Mouse (Mus musculus) thymus, postnatal 0 days (tissue): ENCODE results near the gene Rnf31. TPM values are rescaled to one million over a fixed set of nuclear protein-coding genes. Genes with fewer than 3 reads are reported as not detected.

Experiments
- DNase-seq: peaks from one replicate; pipeline ENCODE4 v3.0.0-alpha.2; 2015; ENCODE audit warnings: low spot score
- polyA plus RNA-seq: library from polyadenylated mRNA; unstranded; fragments of >200 nt; fragmentation: Nextera tagmentation; extraction: Ambion mirVana; gene quantifications from 2 replicates; pipeline ENCODE4 v1.2.1, GENCODE M21; 2015

The Rnf31 gene
- polyA plus RNA-seq, 1 experiment from 2014 or later: 22.6 TPM

DNA sequence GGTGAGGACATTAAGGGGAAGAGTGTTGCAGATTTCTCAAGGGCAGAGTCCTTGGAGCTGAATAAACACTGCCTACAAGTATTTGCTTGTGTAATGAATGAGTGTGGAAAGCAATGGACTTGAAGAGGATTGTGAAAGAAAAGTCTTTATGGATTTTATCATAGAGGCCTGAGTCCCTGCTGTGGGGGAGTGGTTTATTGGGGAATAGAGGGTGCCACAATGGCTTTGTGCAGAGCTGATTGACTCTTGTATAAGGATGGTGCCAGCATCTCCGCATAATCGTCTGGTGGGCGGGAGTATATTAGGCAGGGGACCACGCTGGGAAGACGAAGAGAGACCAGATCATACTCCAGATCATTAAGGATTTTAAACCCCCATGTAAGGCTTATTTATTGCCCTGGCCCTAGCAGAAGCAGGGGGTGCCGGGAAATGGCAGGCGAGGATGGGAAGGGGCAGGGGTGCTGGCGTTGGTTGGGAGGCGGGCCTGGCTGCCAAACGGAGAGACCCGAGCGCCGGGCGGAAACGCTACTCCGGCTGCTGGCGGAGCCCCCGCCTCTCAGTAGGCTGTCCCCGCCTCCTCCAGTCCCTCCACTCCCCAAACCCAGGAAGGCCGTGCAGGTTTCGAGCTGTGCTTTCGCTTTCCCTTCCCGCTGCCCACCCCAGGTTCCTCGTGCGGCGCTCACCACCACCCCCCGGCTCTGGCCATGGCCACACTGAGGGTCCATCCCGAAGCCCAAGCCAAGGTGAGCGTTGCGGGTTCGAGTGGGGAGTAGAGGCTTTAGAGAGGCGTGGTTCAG is 13.4 kb upstream of the Rnf31 start, which contains the start of gene Psme1:
Gene Psme1, plus strand, starts transcription at position 253 of the 797 bp plus-strand sequence.
- DNase-seq: peak; percentile 89

DNA sequence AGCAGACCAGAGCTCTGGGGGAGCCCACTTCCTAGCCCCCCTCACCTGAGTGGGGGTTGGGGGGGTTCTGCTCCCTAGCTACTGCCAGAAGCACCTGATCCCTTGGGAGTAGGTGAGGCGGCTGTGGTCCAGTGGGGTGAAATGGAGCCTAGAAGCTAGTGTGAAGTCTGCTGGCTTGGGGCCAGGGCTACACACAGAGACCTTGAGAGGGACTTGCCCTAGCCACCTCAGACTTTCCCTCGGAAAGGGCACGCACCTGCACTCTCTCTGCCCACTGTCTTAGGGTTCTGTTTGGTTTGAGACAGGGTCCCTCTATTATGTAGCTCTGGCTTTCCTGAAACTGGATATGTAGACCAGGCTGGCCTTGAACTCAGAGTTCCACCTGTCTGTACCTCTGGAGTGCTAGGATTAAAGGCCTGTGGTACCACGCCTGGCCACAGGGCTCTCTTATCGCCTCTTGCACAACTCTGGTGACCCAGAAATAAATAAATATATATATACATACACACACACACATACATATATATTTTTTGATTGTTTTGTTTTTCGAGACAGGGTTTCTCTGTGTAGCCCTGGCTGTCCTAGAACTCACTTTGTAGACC is 12.7 kb upstream of the Rnf31 start:
- peak; percentile 19 for DNase-seq

DNA sequence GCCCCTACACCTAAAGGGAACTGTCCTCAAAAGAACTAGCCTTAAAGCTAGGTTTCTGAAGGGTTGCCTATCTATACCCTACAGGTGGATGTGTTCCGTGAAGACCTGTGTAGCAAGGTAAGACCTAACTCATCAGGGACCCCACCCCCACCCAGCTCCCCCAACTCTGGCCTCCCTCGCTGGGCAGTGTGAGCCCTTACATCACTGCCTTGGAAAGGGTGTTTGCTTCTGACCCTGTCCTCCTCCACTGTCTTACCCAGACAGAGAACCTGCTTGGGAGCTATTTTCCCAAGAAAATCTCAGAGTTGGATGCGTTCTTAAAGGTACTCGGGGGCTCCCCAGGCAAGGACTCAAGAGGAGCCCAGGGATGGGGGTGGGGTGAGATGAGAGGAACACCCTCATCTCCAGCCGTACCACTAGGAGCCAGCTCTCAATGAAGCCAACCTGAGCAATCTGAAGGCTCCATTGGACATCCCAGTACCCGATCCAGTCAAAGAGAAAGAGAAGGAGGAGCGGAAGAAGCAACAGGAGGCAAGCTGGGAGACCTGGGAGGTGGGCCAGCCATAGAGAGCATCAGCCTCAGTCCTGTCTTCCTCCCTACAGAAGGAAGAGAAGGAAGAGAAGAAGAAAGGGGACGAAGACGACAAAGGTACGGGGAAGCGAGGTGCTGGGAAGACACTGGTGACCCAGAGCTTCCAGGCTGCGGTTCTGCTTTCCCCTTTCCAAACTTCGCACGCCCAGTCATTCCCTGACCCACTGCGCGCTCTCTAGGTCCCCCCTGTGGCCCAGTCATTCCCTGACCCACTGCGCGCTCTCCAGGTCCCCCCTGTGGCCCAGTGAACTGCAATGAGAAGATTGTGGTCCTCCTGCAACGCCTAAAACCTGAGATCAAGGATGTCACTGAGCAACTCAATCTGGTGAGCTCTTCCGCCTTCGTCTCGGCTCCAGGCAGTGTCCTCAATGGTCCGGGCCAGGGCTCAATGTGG is 11.7 kb upstream of the Rnf31 start:
- DNase-seq: no peak

DNA sequence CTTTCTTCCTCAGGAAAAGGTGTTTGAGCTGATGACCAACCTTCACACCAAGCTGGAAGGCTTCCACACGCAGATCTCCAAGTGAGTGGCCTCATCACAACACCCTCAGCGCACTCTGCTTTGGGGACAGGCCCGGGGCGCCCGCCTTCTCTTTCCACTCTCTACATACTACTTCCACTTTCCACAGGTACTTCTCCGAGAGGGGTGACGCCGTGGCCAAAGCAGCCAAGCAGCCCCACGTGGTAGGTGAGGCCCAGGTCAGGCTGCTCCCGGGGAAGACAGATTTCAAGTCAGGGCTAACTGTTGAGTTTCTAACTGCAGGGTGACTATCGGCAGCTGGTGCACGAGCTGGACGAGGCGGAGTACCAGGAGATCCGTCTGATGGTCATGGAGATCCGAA is 10.8 kb upstream of the Rnf31 start:
- DNase-seq: no peak

DNA sequence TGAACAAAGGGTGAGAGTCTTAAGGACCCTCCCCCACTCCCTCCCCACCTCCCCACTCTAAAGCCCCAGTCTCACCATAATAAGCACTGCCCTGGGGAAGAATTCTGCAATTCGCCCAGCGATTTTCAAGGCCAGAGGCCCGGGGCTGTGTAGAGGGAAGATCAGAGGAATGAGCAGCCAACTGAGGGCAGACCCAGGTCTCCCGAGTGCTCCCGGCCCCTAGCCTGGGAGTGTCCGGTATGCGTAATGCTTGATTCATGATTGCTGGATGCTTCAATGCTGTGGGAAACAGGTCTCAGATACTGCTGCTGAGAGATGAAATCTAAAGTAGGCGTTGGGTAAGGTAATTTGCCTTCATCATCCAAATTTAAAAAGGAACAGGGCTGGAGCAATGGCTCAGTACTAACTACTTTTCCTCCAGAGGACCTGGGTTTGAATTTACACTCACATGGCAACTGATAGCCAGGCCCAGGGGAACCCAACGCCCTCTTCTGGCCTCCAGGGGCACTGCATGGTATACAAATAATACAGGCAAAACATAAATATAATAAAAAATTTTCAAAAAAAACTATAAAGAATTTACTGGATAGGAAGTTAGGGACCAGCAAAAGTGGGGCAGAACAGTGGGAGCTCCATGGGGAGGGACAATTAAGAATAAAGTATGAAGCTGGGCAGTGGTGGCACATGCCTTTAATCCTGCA is 9.4 kb upstream of the Rnf31 start:
- no peak for DNase-seq

DNA sequence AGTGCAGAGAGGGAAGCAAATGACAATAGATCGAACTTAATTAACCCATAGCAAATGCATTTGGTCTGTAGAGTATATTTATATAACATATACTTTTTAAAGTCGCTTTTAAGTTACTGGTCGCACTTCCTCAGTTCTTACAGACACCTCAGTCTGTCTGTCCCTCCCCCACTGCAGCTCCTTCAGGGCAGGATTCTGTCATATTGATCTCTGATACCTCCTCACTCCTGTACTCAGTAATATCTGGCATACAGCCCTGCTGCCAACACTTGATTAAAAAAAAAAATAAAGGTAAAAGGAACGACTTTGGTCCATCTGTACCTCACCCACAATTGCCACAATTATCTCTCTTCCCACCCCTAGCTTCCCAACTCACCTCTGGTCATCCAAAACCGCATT is 7.2 kb upstream of the Rnf31 start:
- DNase-seq: no peak

DNA sequence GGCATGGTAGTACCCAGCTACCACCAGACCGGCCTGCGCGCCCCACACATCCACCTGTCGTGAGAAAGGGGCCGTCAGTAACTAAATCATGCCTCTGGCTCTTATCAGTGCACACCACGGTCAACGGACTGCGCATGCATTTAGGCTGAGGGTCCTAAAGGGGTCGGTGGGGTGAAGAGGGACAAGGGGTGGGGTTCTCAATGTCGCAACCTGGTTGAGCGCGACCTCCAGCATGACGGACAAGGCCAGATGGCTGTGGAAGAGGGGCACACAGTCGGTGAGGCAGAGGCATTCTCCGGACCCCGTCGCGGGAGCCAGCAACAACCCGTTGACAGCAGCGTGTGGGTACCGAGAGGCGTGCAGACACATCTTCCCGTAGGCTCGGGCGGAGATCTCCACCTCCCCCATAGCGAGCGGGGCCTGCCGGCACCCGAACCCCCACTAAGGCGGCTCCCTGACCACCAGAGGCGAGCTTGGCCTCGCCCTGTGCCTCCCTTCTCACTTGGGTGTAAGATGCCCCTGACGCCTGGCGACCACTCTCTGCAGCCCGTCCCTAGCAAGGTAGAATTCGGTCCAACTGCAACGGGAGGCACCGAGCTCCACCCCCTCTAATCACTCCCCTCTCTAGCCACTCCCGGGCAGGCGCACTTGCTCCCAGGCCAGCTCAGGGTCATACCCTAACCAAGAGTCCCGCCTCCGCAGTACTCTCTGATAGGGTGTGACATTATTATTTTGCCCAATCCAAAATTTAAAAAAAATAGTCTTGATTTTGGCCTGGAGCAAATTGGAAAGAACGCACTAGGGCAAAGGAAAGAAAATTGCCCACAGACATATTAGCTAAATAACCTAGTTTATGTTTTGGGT is 6.6 kb upstream of the Rnf31 start, which contains the start of gene Emc9:
Gene Emc9, minus strand, starts transcription at position 601 of the 864 bp plus-strand sequence.
- peak; percentile 15 for DNase-seq

DNA sequence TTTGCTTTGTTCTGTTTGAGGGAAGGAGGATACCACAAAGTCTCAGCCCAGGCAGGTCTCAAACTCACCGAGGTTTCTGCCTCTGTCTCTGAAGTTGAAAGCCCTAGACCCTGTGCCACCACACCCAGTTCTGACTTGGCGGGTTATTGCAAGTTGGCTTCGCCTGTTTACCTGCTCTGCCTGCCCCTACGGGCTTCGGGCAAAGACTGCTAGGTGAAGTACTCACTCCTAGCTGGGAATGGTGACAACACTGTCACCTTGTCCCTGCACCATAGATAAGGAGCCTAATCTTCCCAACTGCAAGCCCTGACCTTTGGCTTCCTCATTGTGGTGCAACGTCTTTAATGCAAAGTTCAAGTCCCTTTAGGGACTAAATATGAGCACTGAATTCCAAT is 5.9 kb upstream of the Rnf31 start:
- peak; percentile 22 for DNase-seq

DNA sequence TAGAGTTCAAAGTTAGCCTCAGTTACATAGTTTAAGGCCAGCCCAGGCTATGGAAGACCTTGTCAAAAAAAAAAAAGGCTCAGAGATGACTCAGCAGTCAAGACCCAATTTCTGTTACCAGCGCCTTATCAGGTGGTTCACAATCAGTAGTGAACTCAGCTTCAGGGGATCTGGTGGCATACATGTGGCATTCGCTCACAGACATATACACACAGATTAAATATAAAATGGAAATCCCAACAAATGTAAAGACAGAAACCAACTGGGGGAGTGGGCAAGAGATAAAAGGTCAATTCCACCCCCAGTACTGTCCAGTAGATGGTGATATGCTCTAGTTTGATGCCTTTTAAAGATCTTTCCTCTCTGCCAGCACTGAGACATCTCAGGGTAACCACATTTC is 5.4 kb upstream of the Rnf31 start:
- DNase-seq: no peak

DNA sequence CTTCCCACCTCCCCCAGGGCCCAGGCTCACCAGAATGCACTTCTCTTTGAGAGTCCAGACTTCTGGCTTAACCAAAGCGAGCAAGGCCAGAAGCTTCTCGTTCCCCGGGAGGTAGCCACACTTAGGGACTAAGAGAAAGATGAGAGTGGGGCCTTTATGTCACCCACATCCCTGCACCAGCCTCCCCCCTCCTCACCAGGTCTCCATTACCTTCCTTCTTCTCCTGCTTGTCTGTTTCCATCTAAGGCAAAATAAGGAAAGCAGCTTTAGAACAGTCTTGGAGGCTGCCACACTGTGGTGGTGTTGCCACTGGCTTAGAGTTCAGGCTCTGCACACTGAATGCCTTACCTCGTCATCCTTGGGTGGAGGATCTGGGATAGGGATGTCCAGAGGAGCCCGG is 2.2 kb upstream of the Rnf31 start:
- DNase-seq: no peak

DNA sequence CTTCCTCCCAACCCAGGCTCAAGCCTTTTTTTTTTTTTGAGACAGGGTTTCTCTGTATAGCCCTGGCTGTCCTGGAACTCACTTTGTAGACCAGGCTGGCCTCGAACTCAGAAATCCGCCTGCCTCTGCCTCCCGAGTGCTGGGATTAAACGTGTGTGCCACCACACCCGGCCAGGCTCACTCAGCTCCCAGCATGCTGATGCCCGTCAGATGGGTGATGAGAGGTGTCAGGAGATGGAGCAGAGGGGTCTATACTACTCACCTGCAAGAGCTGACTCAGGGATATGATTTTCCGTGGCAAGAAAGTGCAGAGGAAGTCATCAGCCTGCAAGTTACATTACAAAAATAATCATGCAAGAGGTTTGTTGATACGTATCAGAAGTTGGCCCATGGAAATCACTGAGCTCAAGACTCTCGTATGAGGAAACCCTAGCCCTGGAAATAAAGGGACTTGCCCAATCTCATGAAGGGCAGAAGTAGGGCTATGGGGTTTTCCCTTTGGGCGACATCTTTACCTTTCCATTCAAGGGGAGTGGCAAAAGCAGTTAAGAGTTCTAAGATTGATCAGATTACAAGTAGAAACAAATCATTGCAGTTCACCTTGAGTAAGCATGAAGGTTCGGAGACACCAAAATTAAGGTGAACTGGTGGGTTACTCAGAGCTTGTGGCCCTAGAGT is 1.6 kb upstream of the Rnf31 start:
- DNase-seq: no peak

DNA sequence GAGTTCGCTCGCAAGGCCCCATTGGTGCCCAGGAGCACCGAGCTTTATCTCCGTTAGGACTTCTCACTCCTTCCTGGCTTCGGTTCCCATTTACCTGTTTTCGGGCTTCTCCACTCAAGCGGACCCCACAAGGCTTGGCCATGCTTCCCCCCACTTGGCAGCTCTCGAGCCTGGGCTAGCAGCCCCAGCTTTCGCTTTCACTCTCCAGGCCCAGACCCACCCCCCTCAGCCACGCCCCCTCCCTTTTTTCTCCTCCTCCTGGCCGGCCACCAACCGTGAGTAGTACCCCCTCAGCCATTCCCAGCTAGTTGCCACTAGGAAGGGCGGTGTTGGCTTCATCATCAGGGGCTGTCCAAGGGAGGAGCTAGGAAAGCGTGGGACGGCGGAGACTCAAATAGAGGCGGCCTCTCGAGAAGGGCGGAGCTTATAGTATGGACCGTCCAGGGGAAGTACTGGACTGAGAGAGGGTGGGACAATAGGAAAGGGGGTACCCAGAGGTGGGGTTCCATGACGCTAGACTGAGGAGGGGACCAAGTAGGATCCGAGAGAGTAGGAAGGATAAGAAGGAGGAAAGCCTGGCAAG is 669 bp upstream of the Rnf31 start, which contains the start of gene Psme2:
Gene Psme2, minus strand, starts transcription at position 366 of the 583 bp plus-strand sequence.
- peak; percentile 73 for DNase-seq

DNA sequence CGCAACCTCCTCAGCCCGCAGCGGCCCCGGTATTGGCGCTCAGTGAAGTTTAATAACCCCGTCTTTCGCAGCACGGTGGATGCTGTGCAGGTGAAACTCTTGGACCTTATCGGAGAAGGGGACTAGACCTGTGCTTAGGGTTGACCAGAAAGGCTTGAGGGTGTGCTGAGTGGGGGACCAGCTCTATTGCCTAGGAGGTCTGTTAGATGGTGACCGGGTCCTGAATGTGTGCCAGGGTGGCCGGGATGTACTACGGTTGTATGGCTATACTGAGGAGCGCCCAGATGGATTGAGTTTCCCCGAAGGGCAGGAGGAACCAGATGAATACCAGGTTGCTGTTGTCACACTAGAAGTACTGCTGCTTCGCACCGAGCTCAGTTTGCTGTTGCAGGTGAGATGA is 718 bp downstream of the Rnf31 start:
- DNase-seq: no peak

DNA sequence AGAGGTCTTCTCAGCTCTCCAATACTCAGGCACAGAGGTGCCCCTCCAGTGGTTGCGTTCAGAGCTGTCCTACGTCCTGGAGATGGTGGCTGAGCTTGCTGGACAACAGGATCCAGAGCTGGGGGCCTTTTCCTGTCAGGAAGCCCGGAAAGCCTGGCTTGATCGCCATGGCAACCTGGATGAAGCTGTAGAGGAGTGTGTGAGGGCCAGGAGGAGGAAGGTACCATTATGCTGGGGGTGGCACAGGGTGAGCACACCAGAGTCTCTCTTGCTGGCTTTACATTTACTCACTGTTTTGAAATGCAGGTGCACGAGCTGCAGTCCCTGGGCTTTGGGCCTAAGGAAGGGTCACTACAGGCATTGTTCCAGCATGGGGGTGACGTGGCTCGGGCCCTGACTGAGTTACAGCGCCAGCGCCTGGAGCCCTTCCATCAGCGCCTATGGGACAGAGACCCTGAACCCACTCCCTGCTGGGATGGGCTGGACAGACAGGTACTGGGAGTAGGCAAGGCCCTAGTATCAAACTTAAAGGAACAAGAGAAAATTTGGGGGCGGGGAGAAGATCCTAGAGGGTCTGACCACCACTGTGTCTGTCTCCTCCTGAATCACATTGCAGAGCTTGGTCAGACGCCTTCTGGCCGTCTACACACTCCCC is 4.7 kb downstream of the Rnf31 start:
- no peak for DNase-seq

DNA sequence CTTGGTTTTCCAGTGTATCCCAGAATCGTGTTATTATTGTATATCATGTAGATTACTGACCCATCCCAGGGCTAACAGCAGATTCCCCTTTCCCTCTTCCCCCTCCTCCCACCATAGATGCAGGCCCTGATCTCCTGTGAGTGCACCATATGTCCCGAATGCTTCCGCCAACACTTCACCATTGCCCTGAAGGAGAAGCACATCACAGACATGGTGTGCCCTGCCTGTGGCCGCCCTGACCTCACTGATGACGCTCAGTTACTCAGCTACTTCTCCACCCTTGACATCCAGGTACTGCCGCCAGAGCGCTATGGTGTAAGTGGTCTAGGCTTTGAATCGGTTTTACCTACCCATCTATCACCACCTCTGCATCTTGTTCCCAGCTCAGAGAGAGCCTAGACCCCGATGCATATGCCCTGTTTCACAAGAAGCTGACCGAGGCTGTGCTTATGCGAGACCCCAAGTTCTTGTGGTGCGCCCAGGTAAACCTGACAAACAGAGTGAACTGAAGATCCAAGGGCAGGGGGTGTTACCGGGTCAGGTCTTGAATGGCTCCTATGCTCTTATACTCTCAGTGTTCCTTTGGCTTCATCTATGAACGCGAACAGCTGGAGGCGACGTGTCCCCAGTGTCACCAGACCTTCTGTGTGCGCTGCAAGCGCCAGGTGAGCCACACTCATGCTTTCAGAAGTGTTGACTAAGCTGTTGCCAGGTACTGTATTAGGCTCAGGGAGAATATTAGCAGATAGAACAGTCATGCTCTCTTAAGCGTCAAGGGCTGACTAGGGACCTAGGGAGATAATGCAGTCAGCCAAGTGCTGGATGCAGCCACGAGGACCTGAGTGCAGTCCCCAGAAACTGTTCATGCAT is 7.2 kb downstream of the Rnf31 start:
- no peak for DNase-seq

DNA sequence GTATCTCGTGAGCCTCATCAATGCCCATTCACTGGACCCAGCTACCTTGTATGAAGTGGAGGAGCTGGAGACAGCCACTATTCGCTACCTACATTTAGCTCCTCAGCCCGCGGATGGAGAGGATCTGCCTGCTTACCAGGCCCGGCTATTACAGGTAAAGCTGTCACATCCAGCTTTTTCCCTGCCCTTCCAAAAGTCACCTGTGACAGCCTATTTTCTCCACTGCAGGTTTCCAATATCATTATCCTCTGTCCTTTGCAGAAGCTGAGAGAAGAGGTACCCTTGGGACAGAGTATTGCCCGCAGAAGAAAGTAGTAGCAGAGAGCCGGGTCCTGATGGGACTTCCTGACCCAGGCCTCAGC is 11.7 kb downstream of the Rnf31 start, which contains the start of gene Irf9:
Gene Irf9, plus strand, starts transcription at position 301 of the 362 bp plus-strand sequence.
- no peak for DNase-seq
